ENCODE assay signal across 8 mouse cellular contexts in genomic region chr2:35270531-35270984, GRCm38 (mm10). TPM values are rescaled to one million over a fixed set of nuclear protein-coding genes. Genes with fewer than 3 reads are reported as not detected.
DNase-seq lines count a peak whose midpoint lies in the region; ATAC-seq and TF ChIP-seq lines count a peak whose summit lies in the region.

No protein-coding gene starts in this region.

- no peaks in the 10 kb centered on the region for H3K27me3 ChIP-seq in embryonic facial prominence, embryonic 13.5 days
- no peaks in the 10 kb centered on the region for H3K27me3 ChIP-seq in heart, embryonic 13.5 days (replicated peaks)
- H3K27me3 ChIP-seq in kidney, postnatal 0 days (ENCODE audit: insufficient read depth, low read length), result no peaks in the 10 kb centered on the region
- H3K27me3 ChIP-seq in lung, embryonic 14.5 days (ENCODE audit: insufficient read depth, low read length), result no peaks in the 10 kb centered on the region
- H3K27me3 ChIP-seq in neural tube, embryonic 14.5 days (ENCODE audit: control insufficient read depth, insufficient read depth, low read length), result no peaks in the 10 kb centered on the region

- 6% methylated on average over 10 of the region's 10 CpGs for WGBS in embryonic facial prominence, embryonic 13.5 days
- 14% methylated on average over 10 of the region's 10 CpGs for WGBS in heart, embryonic 13.5 days
- WGBS in kidney, postnatal 0 days, result 8% methylated on average over 10 of the region's 10 CpGs
- 18% methylated on average over 10 of the region's 10 CpGs for WGBS in lung, embryonic 14.5 days
- 7% methylated on average over 10 of the region's 10 CpGs for WGBS in neural tube, embryonic 14.5 days

- peak; percentile 79 for DNase-seq in adipocyte (ENCODE audit: low spot score)
- peak; percentile 85 for DNase-seq in kidney, postnatal 0 days (ENCODE audit: low spot score)
- peak; percentile 84 for DNase-seq in lung, embryonic 14.5 days
- no peak for DNase-seq in urinary bladder, adult 2 months (ENCODE audit: low spot score)

- ATAC-seq in CD4-positive, CD25-positive, alpha-beta regulatory T cell, adult 4 months, result peak; percentile 87
- peak; percentile 54; the same call in 1 of the 2 replicates for ATAC-seq in embryonic facial prominence, embryonic 13.5 days (ENCODE audit: insufficient number of reproducible peaks, insufficient read depth, low FRiP score, low TSS enrichment, low read depth)
- ATAC-seq in heart, embryonic 13.5 days (ENCODE audit: extremely low read depth, insufficient number of reproducible peaks, low FRiP score, low TSS enrichment), result no peak
- peak; percentile 26 for ATAC-seq in kidney, postnatal 0 days (replicated peaks; ENCODE audit: low FRiP score, low read depth)
- no peak for ATAC-seq in lung, embryonic 14.5 days (ENCODE audit: insufficient read depth)
- ATAC-seq in neural tube, embryonic 14.5 days (ENCODE audit: low read depth), result peak; percentile 52; the same call in 1 of the 2 replicates

- H3K4me2 ChIP-seq in embryonic facial prominence, embryonic 13.5 days, result peak overlapping the region; percentile 40
- H3K4me2 ChIP-seq in heart, embryonic 13.5 days, result peak overlapping the region; percentile 44
- H3K4me2 ChIP-seq in kidney, postnatal 0 days (ENCODE audit: low read length), result peak overlapping the region; percentile 33; the same call in 1 of the 2 replicates
- peak overlapping the region; percentile 20; the same call in 1 of the 2 replicates for H3K4me2 ChIP-seq in lung, embryonic 14.5 days
- no peak overlapping the region for H3K4me2 ChIP-seq in neural tube, embryonic 14.5 days (ENCODE audit: low read depth, low read length)

- TF ChIP-seq CTCF in kidney, postnatal 0 days (IDR thresholded peaks at IDR 0.05; ENCODE audit: low read depth), result peak; percentile 84
- TF ChIP-seq CTCF in lung, embryonic 14.5 days (IDR thresholded peaks at IDR 0.05; ENCODE audit: low read depth), result peak; percentile 89

- peak overlapping the region; percentile 86 for H3K27ac ChIP-seq in embryonic facial prominence, embryonic 13.5 days
- H3K27ac ChIP-seq in heart, embryonic 13.5 days (replicated peaks), result peak overlapping the region; percentile 90
- peak overlapping the region; percentile 79 for H3K27ac ChIP-seq in kidney, postnatal 0 days
- H3K27ac ChIP-seq in lung, embryonic 14.5 days (ENCODE audit: low read depth), result peak overlapping the region; percentile 16; the same call in 1 of the 2 replicates
- no peak overlapping the region for H3K27ac ChIP-seq in neural tube, embryonic 14.5 days (ENCODE audit: low read depth, low read length)

- peaks cover 96% of the 10 kb centered on the region for H3K4me1 ChIP-seq in embryonic facial prominence, embryonic 13.5 days
- peaks cover 91% of the 10 kb centered on the region for H3K4me1 ChIP-seq in heart, embryonic 13.5 days
- peaks cover 26% of the 10 kb centered on the region for H3K4me1 ChIP-seq in kidney, postnatal 0 days (replicated peaks; ENCODE audit: insufficient read depth, low read length)
- peaks cover 18% of the 10 kb centered on the region for H3K4me1 ChIP-seq in lung, embryonic 14.5 days (ENCODE audit: insufficient read depth)
- H3K4me1 ChIP-seq in neural tube, embryonic 14.5 days (ENCODE audit: control insufficient read depth, insufficient read depth, low read length), result 0 out of 2 replicates have a peak, but pooled peaks cover 4% of the 10 kb centered on the region

- H3K36me3 ChIP-seq in embryonic facial prominence, embryonic 13.5 days, result no peaks in the 10 kb centered on the region
- no peaks in the 10 kb centered on the region for H3K36me3 ChIP-seq in heart, embryonic 13.5 days
- no peaks in the 10 kb centered on the region for H3K36me3 ChIP-seq in kidney, postnatal 0 days (ENCODE audit: insufficient read depth, low read length)
- no peaks in the 10 kb centered on the region for H3K36me3 ChIP-seq in lung, embryonic 14.5 days (ENCODE audit: insufficient read depth)
- no peaks in the 10 kb centered on the region for H3K36me3 ChIP-seq in neural tube, embryonic 14.5 days (ENCODE audit: control insufficient read depth, insufficient read depth, low read length)

- H3K4me3 ChIP-seq in embryonic facial prominence, embryonic 13.5 days, result 0 out of 2 replicates have a peak overlapping the region, but pooled peaks have one; percentile 5
- H3K4me3 ChIP-seq in heart, embryonic 13.5 days, result peak overlapping the region; percentile 2; the same call in 1 of the 2 replicates
- no peak overlapping the region for H3K4me3 ChIP-seq in kidney, postnatal 0 days (replicated peaks; ENCODE audit: low read depth, low read length)
- no peak overlapping the region for H3K4me3 ChIP-seq in lung, embryonic 14.5 days (ENCODE audit: low read depth, low read length)
- no peak overlapping the region for H3K4me3 ChIP-seq in neural tube, embryonic 14.5 days (ENCODE audit: low read depth, low read length)

- H3K9me3 ChIP-seq in embryonic facial prominence, embryonic 13.5 days, result no peaks in the 10 kb centered on the region
- no peaks in the 10 kb centered on the region for H3K9me3 ChIP-seq in heart, embryonic 13.5 days
- no peaks in the 10 kb centered on the region for H3K9me3 ChIP-seq in kidney, postnatal 0 days (replicated peaks; ENCODE audit: low read length)
- H3K9me3 ChIP-seq in lung, embryonic 14.5 days (ENCODE audit: low read depth, low read length), result no peaks in the 10 kb centered on the region
- H3K9me3 ChIP-seq in neural tube, embryonic 14.5 days (ENCODE audit: control insufficient read depth, low read length), result no peaks in the 10 kb centered on the region

- no peak overlapping the region for H3K9ac ChIP-seq in embryonic facial prominence, embryonic 13.5 days
- H3K9ac ChIP-seq in heart, embryonic 13.5 days, result peak overlapping the region; percentile 68; the same call in 1 of the 2 replicates
- no peak overlapping the region for H3K9ac ChIP-seq in kidney, postnatal 0 days (ENCODE audit: low read depth, low read length)
- no peak overlapping the region for H3K9ac ChIP-seq in lung, embryonic 14.5 days
- no peak overlapping the region for H3K9ac ChIP-seq in neural tube, embryonic 14.5 days (replicated peaks; ENCODE audit: low read depth, low read length)

RNA-seq across cellular contexts. Expression of gene Gsn, which starts 14.4 kb away (rescaled TPM):
- 10 to 100 TPM; 27.3 to 33.1 TPM for polyA plus RNA-seq in CD4-positive, CD25-positive, alpha-beta regulatory T cell, adult 4 months (2017; shearing (Covaris generic))
- 176 and 188 TPM in 2 replicates for polyA plus RNA-seq in embryonic facial prominence, embryonic 13.5 days (2015; fragmentation: Nextera tagmentation; extraction: Ambion mirVana)
- polyA plus RNA-seq in heart, embryonic 13.5 days (2015; fragmentation: Nextera tagmentation; extraction: Ambion mirVana), result 205 and 215 TPM in 2 replicates
- polyA plus RNA-seq in kidney, postnatal 0 days (2015; fragmentation: Nextera tagmentation; extraction: Ambion mirVana), result 158 and 159 TPM in 2 replicates
- polyA plus RNA-seq in lung, embryonic 14.5 days (2014; fragmentation: Nextera tagmentation; extraction: Ambion mirVana), result 95.9 and 112 TPM in 2 replicates
- polyA plus RNA-seq in neural tube, embryonic 14.5 days (2014; fragmentation: Nextera tagmentation; extraction: Ambion mirVana), result 19.3 and 38.1 TPM in 2 replicates
- 4,184 and 4,255 TPM in 2 replicates for polyA plus RNA-seq in urinary bladder, adult 2 months (2012; rRNA removed)

Comparison
In these comparisons a context has a peak if more than half of its experiments do, and no peak if none do; other contexts are left out.
1. ATAC-seq: peak in CD4-positive, CD25-positive, alpha-beta regulatory T cell, adult 4 months (single experiment), embryonic facial prominence, embryonic 13.5 days (single experiment), kidney, postnatal 0 days (single experiment) and neural tube, embryonic 14.5 days (single experiment); none in heart, embryonic 13.5 days (single experiment) and lung, embryonic 14.5 days (single experiment).
2. H3K4me3 ChIP-seq: peak in embryonic facial prominence, embryonic 13.5 days (single experiment) and heart, embryonic 13.5 days (single experiment); none in kidney, postnatal 0 days (single experiment), lung, embryonic 14.5 days (single experiment) and neural tube, embryonic 14.5 days (single experiment).
3. RNA of gene Gsn, which starts 14.4 kb away (polyA plus RNA-seq): 4,184 to 4,255 TPM in urinary bladder, adult 2 months; 205 to 215 TPM in heart, embryonic 13.5 days, 176 to 188 TPM in embryonic facial prominence, embryonic 13.5 days, 158 to 159 TPM in kidney, postnatal 0 days, 95.9 to 112 TPM in lung, embryonic 14.5 days, 27.3 to 33.1 TPM in CD4-positive, CD25-positive, alpha-beta regulatory T cell, adult 4 months and 19.3 to 38.1 TPM in neural tube, embryonic 14.5 days; every median in the first group is over 10 times any median in the second.